Mouse (Mus musculus) MEL (cell line): Measurements from ENCODE around the gene Zfp408. TPM values are rescaled to one million over a fixed set of nuclear protein-coding genes. Genes with fewer than 3 reads are reported as not detected.

Experiments used
- DNase-seq: peaks from one replicate; pipeline ENCODE4 v3.0.0; 2011; ENCODE audit warnings: low read depth, low spot score
- H3K27ac ChIP-seq: 2 replicates; pipeline ENCODE4 v1.5.1; 2012; ENCODE audit warnings: low read depth, mild to moderate bottlenecking, control low read depth, low read length, moderate library complexity; ENCODE audit not compliant: control insufficient read depth
- H3K27me3 ChIP-seq, 2 experiments: fragments of 150-350 bp in 1 of 2; sonication (generic) in 1 of 2; 2 replicates each; pipeline ENCODE4 v1.6.1; 2012; ENCODE audit warnings: low read length in 2 of 2, mild to moderate bottlenecking in 2 of 2, improper control_type of control experiment in 1 of 2, moderate library complexity in 1 of 2; ENCODE audit not compliant: insufficient read depth in 2 of 2, control insufficient read depth in 1 of 2
- H3K36me3 ChIP-seq, 2 experiments: 2 replicates each; pipeline ENCODE4 v1.6.1; 2012 to 2014; ENCODE audit warnings: low read length in 2 of 2, improper control_type of control experiment in 1 of 2, inconsistent platforms in 1 of 2, mild to moderate bottlenecking in 1 of 2; ENCODE audit not compliant: insufficient read depth in 2 of 2, control insufficient read depth in 1 of 2
- H3K4me1 ChIP-seq, 2 experiments: fragments of 150-350 bp in 1 of 2; sonication (generic) in 1 of 2; 2 replicates each; pipeline ENCODE4 v1.6.1; 2012; ENCODE audit warnings: low read length in 2 of 2, improper control_type of control experiment in 1 of 2, mild to moderate bottlenecking in 1 of 2; ENCODE audit not compliant: insufficient read depth in 2 of 2, control insufficient read depth in 1 of 2
- H3K4me3 ChIP-seq, 2 experiments: fragments of 150-350 bp in 1 of 2; sonication (generic) in 1 of 2; 2 replicates each; pipeline ENCODE4 v1.5.1; 2012; ENCODE audit warnings: low read depth in 2 of 2, low read length in 2 of 2, mild to moderate bottlenecking in 2 of 2, moderate library complexity in 2 of 2, control low read depth in 1 of 2, improper control_type of control experiment in 1 of 2; ENCODE audit not compliant: control insufficient read depth in 1 of 2, insufficient read depth in 1 of 2
- H3K79me2 ChIP-seq: 2 replicates; pipeline ENCODE4 v1.6.1; 2012; ENCODE audit warnings: mild to moderate bottlenecking, low read length, moderate library complexity; ENCODE audit not compliant: control insufficient read depth, poor library complexity, insufficient read depth
- H3K9ac ChIP-seq: 2 replicates; pipeline ENCODE4 v1.6.1; 2012; ENCODE audit warnings: low read depth, mild to moderate bottlenecking, control low read depth, low read length, moderate library complexity; ENCODE audit not compliant: control insufficient read depth, poor library complexity, severe bottlenecking
- H3K9me3 ChIP-seq: fragments of 150-350 bp; sonication (generic); replicated peaks from 2 replicates; pipeline ENCODE4 v1.6.1; 2012; ENCODE audit warnings: mild to moderate bottlenecking, low read length, improper control_type of control experiment, moderate library complexity; ENCODE audit not compliant: insufficient read depth
- HCFC1 ChIP-seq: IDR thresholded peaks from 2 replicates; pipeline ENCODE4 v1.6.1; 2012; ENCODE audit warnings: low read depth, mild to moderate bottlenecking, inconsistent platforms, low read length, improper control_type of control experiment, moderate library complexity
- KAT2A ChIP-seq: conservative IDR thresholded peaks from 2 replicates; pipeline ENCODE4 v1.6.1; 2012; ENCODE audit warnings: low read depth, low read length, improper control_type of control experiment, inconsistent platforms
- MAX ChIP-seq: IDR thresholded peaks from 2 replicates; pipeline ENCODE4 v1.6.1; 2011; ENCODE audit warnings: low read length, improper control_type of control experiment
- SIN3A ChIP-seq: IDR thresholded peaks from 2 replicates; pipeline ENCODE4 v1.6.1; 2012; ENCODE audit warnings: low read length, improper control_type of control experiment, inconsistent platforms
- SMC3 ChIP-seq: IDR thresholded peaks from 2 replicates; pipeline ENCODE4 v1.6.1; 2011; ENCODE audit warnings: low read depth, low read length, improper control_type of control experiment
- TAL1 ChIP-seq: IDR thresholded peaks from 2 replicates; pipeline ENCODE4 v1.6.1; 2012; ENCODE audit warnings: mild to moderate bottlenecking, inconsistent platforms, low read length, moderate library complexity, mixed read lengths
- TBP ChIP-seq: IDR thresholded peaks from 2 replicates; pipeline ENCODE4 v1.8.0; 2011; ENCODE audit warnings: low read depth, low read length, improper control_type of control experiment
- UBTF ChIP-seq: IDR thresholded peaks from 2 replicates; pipeline ENCODE4 v1.6.1; 2012; ENCODE audit warnings: low read depth, mild to moderate bottlenecking, inconsistent platforms, low read length, improper control_type of control experiment, moderate library complexity, borderline replicate concordance; ENCODE audit not compliant: insufficient read depth
- USF1 ChIP-seq: IDR thresholded peaks from 2 replicates; pipeline ENCODE4 v1.6.1; 2014; ENCODE audit warnings: low read depth, mild to moderate bottlenecking, inconsistent platforms, low read length, improper control_type of control experiment, moderate library complexity
- ZC3H11A ChIP-seq: IDR thresholded peaks from 2 replicates; pipeline ENCODE4 v1.6.1; 2012; ENCODE audit warnings: low read depth, mild to moderate bottlenecking, inconsistent platforms, low read length, improper control_type of control experiment
- ZKSCAN1 ChIP-seq: IDR thresholded peaks from 2 replicates; pipeline ENCODE4 v1.6.1; 2012; ENCODE audit warnings: low read depth, mild to moderate bottlenecking, inconsistent platforms, low read length, improper control_type of control experiment, moderate library complexity
- polyA plus RNA-seq, 2 experiments: library from polyadenylated mRNA; stranded (reverse) in 1 of 2; unstranded in 1 of 2; fragments of >175 nt in 1 of 2; fragments of >200 nt in 1 of 2; gene quantifications; 2 replicates each; pipeline versions ENCODE4 v1.2.1 to v1.2.4; 2012; ENCODE audit warnings: low replicate concordance in 2 of 2, low read depth in 1 of 2; ENCODE audit not compliant: insufficient read length in 2 of 2, insufficient read depth in 1 of 2, missing spikeins in 1 of 2
- total RNA-seq: library from RNA; depleted of rRNA; stranded (reverse); fragments of 300-350 nt; gene quantifications from 2 replicates; pipeline ENCODE4 v1.2.3, GENCODE M21; 2012

Zfp408 gene
- total and polyA plus RNA-seq, 3 experiments, result 10.4 to 16.4 TPM; not detected in 1

- TF ChIP-seq USF1, result peak; percentile 94
- no peak for TF ChIP-seq ZKSCAN1
- no peak for TF ChIP-seq UBTF
- peak; percentile 83 for TF ChIP-seq MAX
- no peak for TF ChIP-seq ZC3H11A
Measured at GRCm38 (mm10) chr2:91649553-91650359, at the start of gene Zfp408, which contains the start of gene Arhgap1 (continued).

- no peak for DNase-seq
- no peaks in the 10 kb centered on the region for H3K79me2 ChIP-seq
- H3K4me1 ChIP-seq, result no peaks in the 10 kb centered on the region
- H3K9ac ChIP-seq, result no peak overlapping the region
- H3K4me3 ChIP-seq, result no peak overlapping the region
- no peaks in the 10 kb centered on the region for H3K36me3 ChIP-seq
- H3K9me3 ChIP-seq, result no peaks in the 10 kb centered on the region
- H3K27ac ChIP-seq, result no peak overlapping the region
- TF ChIP-seq SMC3 (no peak), SIN3A (no peak), TAL1 (no peak), KAT2A (no peak)
- no peaks in the 10 kb centered on the region for H3K27me3 ChIP-seq
Measured at GRCm38 (mm10) chr2:91699225-91699624, 49.6 kb upstream of the Zfp408 start.

DNA sequence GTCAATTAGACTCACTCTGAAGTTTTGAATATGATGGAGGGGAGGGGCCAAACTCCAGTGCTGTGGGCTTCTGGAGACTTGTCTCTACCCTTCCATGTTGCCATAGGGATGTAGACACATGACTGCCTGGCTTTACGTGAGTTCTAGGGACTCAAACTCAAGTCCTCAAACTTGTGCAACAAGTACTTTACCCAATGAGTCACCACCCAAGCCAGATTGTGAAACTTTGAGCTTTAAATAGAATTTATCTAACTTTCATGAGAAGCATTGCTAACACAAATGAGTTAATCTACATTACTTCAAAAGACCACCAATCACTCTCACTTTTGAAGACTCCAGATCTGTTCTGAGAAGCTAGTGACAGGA is 46.6 kb upstream of the Zfp408 start:
- no peaks in the 10 kb centered on the region for H3K79me2 ChIP-seq
- no peak overlapping the region for H3K9ac ChIP-seq
- no peak for DNase-seq
- H3K36me3 ChIP-seq, result no peaks in the 10 kb centered on the region
- H3K4me1 ChIP-seq, result no peaks in the 10 kb centered on the region
- no peaks in the 10 kb centered on the region for H3K27me3 ChIP-seq
- TF ChIP-seq HCFC1, result no peak
- no peak for TF ChIP-seq TBP
- no peak for TF ChIP-seq KAT2A
- H3K9me3 ChIP-seq, result no peaks in the 10 kb centered on the region
- no peak overlapping the region for H3K4me3 ChIP-seq
- H3K27ac ChIP-seq, result no peak overlapping the region
